Mouse (Mus musculus): Measurements from ENCODE around the gene Prmt2.

Prmt2 gene

DNA sequence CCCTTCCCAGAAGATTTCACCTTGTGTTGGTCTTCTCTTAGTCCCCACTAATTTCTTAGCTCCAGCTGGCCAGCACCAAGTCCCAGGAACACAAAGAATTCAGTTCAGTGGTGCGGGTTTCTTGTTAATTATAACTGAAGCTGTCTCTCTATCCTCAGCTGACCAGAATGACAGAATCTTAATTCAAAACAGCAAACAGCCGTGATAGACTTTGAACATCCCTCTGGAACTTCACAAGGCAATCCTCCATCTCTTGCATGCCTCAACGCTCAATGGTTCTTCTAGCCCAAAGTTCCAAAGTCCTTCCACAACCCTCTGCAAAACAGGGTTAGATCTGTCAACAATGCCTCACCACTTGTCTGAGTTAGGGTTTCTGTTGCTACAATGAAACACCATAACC lies 36.2 kb downstream of the Prmt2 start:
- no peaks in the 10 kb centered on the region for H3K36me3 ChIP-seq (ENCODE audit: control insufficient read depth, insufficient read depth, low read length, poor library complexity, severe bottlenecking)
- DNase-seq (ENCODE audit: low read depth, low spot score): no peak
- no peaks in the 10 kb centered on the region for H3K27me3 ChIP-seq (ENCODE audit: control insufficient read depth, insufficient read depth, low read length, poor library complexity, severe bottlenecking)

DNA sequence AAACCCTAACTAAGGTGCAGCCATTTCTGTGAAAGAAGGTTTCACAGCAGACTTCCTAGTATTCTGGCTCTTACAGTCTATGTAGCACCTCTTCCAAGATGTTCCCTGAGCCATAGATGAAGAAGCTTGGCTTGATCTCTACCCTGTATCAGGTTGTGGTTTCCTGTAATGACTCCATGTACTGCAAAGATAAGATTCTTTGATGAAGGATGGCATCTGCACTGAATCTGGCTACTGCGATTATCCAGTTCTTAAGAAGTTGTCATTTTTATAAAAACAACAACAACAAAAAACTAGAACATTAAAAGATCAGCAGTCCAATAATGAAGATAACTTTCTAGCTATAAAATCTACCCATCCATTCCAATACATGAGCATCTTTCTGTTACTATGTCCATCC lies 49.7 kb downstream of the Prmt2 start:
- H3K36me3 ChIP-seq (ENCODE audit: control insufficient read depth, insufficient read depth, low read length, poor library complexity, severe bottlenecking): no peaks in the 10 kb centered on the region
- H3K27me3 ChIP-seq (ENCODE audit: control insufficient read depth, insufficient read depth, low read length, poor library complexity, severe bottlenecking): no peaks in the 10 kb centered on the region
- no peak for DNase-seq (ENCODE audit: low read depth, low spot score)

DNA sequence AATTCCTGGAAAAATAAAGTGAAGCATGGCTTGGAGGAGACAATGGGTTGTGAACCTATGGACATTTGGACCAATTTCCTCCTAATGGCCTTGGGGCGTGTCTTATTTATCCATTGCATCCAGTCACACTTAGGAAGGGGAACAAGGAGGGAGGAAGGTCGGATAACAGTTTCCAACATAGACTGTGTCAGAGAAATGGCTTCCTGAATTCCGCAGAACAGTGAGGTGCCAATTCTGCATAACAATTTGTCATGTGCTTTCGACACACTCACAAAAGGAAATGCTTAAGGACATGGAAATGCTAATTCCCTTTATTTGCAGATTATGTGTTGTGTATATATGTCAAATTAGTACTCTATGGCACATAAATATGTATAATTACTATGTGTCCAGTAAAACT lies 52.4 kb downstream of the Prmt2 start:
- no peaks in the 10 kb centered on the region for H3K36me3 ChIP-seq (ENCODE audit: control insufficient read depth, insufficient read depth, low read length, poor library complexity, severe bottlenecking)
- no peaks in the 10 kb centered on the region for H3K27me3 ChIP-seq (ENCODE audit: control insufficient read depth, insufficient read depth, low read length, poor library complexity, severe bottlenecking)
- DNase-seq (ENCODE audit: low read depth, low spot score): no peak

DNA sequence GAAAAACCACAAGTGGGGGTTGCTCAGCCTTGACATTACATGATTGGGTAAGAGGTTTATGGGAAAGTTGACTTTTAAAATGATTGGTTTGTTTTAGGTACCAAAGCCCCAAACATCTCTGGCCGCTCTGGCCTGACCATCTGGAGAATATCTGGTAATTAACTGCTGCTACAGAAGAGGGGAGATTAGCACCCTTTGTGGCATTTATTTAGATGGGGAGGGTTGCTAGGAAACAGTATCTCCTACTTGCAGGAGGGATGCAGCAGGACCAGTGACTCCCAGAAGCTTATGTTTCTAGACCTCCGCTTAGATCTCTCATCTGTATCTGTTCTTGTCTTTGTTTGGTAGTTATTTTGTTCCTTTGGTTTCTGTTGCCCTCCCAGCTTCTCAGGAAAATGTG lies 62.8 kb downstream of the Prmt2 start:
- Histone ChIP-seq H3K36me3 (ENCODE audit: control insufficient read depth, insufficient read depth, low read length, poor library complexity, severe bottlenecking) (no peaks in the 10 kb centered on the region), H3K27me3 (ENCODE audit: control insufficient read depth, insufficient read depth, low read length, poor library complexity, severe bottlenecking) (no peaks in the 10 kb centered on the region)
- no peak for DNase-seq (ENCODE audit: low read depth, low spot score)

DNA sequence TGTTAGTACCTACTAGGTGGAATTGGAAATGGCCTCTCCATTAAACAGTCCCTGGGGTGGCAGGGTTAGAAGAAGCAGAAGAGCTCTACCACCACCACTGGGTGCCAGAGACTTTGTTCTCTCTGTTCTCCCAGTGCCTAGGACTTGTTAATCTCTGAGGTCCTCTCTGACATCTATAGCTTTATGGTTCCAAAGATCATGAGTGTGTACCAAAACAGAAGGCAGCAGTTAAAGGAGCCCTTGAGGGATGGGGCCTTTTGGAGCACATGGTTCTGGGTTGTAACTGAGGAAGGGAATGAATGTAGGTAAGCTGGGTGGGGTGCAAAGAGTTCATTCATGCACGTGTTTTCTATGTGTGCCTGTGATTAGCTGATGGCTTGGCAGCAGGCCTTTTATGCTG lies 79.7 kb downstream of the Prmt2 start:
- Histone ChIP-seq H3K27me3 (ENCODE audit: control insufficient read depth, insufficient read depth, low read length, poor library complexity, severe bottlenecking) (no peaks in the 10 kb centered on the region), H3K36me3 (ENCODE audit: control insufficient read depth, insufficient read depth, low read length, poor library complexity, severe bottlenecking) (no peaks in the 10 kb centered on the region)
- DNase-seq (ENCODE audit: low read depth, low spot score): no peak

DNA sequence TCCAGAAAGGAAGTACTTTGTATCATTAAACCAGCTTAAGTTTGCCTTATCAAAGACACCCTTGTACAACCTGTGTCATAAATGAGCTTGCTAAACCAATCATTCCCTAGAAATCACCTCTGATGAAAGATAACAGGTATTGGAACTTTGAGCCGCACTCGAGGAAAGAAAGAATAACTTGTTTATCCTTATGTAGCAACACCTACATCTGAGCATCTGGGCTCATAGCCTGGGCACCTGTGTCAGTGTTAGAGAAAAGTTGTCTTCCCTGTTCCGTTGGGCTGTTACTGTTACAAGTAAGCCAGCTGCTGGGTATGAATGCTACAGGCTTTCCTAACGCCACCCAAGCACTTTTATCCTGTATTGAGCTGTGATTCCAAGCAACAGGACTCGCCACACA lies 80.1 kb downstream of the Prmt2 start:
- no peak for DNase-seq (ENCODE audit: low read depth, low spot score)
- Histone ChIP-seq H3K27me3 (ENCODE audit: control insufficient read depth, insufficient read depth, low read length, poor library complexity, severe bottlenecking) (no peaks in the 10 kb centered on the region), H3K36me3 (ENCODE audit: control insufficient read depth, insufficient read depth, low read length, poor library complexity, severe bottlenecking) (no peaks in the 10 kb centered on the region)
